Mouse (Mus musculus): ENCODE measurements at regions not wholly inside any gene's neighbourhood (a gene's known extent, or its start where the extent isn't known, plus 50 kb on each side); places are given as distances from the start of the nearest gene placed in this dataset.

DNA sequence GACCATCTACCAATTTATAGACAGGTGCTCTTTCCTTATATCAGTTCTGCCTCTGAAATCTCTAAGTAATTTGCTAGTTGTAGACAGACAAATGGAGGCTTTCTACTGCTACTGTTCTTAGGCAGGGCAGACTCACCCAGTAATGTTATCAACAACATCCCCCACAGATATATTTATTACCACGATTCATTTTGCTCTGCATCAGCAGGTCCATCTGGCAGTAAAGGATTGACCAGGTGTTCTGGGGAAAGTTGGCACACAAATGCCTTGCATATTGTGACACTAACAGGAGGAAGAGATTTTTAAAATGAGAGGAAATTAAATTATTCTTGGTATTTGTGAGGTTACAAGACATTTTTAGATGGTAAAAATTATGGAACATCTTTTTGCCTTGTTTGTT is 627.3 kb upstream of the Tmprss15 start:
- no peak for DNase-seq (ENCODE audit: low spot score)

DNA sequence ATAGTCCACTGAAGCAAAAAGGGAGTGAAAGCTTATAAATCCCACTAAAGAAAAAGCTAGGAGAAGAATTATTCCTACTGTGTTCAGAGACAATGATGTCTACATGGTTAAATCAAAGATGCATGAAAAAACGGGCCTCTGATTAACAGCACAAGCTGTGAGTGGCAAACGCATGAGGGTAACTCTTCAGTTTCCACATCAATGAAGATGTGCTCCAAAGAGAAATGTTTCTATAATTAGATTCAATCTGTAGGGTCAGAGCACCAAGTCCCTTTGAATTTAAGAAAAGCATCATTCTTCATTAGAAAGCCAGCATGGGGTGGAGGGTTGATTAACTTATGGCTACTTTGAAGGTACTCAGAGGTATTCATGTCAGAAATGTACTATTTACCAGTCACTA is 601.5 kb upstream of the Tmprss15 start:
- DNase-seq (ENCODE audit: low spot score), result peak; percentile 69

GRCm38 (mm10) chr16:79651162-79651741 is 560.4 kb upstream of the Tmprss15 start:
- no peak for DNase-seq (ENCODE audit: low spot score)

GRCm38 (mm10) chr16:79640898-79641297 is 550.0 kb upstream of the Tmprss15 start:
- DNase-seq (ENCODE audit: low spot score), result no peak

DNA sequence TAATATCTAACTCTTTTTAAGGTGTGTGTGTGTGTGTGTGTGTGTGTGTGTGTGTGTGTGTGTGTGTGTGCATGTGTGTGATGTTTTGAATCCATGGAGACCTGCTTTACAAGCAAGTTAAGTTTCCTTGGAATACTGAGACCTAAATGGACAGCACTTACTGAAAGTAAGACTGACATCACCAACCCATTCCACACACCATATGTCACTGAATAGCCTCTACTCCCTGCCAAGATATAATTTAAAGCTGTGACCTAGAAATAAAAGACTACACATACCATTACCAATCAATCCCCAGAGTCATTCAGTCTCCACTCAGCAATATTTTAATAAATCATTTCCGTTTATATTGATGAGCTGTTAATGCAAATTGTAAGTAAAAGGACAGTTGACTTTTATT is 536.2 kb upstream of the Tmprss15 start:
- DNase-seq (ENCODE audit: low spot score), result no peak

DNA sequence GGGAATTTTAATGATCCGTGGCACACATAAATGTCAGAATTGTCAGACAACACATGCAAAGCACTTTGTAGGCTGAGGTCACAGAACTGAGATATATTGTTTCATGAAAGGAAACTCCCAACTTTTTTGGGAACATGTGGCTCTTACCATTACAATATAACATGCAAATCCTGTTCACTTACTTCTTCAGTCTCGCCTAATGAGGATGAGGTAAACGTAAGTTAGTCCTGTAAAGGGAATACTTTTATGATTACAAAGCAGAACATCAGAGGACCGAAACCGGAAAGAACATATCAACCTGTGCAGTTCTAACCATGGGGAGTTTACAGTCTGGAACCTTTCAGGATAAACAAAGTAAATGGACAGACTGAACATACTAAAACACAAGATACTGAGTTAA is 520.1 kb upstream of the Tmprss15 start:
- no peak for DNase-seq (ENCODE audit: low spot score)

- DNase-seq (ENCODE audit: low spot score), result no peak
Measured at GRCm38 (mm10) chr16:79590891-79591290, 500.0 kb upstream of the Tmprss15 start.

DNA sequence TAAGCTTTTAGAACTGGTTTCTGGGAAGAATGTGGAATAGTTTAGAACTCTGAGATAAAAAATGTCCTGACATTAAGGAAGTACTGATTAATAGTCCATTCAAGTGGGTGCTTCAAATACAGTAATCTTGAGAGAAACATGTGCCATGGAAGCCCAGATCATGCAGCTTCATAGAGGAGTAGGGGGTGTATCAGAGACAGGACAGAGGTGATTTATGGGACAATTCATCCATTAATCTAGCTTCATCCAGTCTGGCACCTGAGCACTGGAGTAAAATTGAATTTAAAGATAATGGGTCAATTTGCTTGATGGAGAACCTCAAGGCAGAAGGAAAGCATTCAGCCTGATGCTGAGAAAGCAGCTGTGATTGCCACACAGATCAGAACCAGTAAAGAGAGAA is 494.8 kb upstream of the Tmprss15 start:
- no peak for DNase-seq (ENCODE audit: low spot score)

GRCm38 (mm10) chr16:79570867-79571266 is 480.0 kb upstream of the Tmprss15 start:
- no peak for DNase-seq (ENCODE audit: low spot score)

DNA sequence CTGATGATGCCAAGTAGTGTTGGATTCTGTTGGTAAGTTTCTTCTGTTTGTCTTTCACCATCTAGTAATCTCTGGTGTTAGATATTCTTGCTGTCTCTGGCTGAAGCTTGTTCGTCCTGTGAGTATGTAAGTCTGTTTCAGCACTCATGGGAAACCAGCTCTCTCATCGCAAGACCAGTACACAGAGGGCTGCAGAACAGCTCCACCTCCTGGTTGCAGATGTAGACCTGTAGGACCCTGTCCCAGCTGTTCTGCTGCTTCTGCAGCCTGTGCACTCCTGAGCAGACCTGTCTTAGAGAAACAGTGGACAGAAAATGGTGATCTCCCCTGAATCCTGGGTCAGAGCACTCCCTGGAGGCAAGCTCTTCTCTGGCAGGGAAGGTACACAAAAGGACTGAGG is 443.5 kb upstream of the Tmprss15 start:
- DNase-seq (ENCODE audit: low spot score), result peak; percentile 22

DNA sequence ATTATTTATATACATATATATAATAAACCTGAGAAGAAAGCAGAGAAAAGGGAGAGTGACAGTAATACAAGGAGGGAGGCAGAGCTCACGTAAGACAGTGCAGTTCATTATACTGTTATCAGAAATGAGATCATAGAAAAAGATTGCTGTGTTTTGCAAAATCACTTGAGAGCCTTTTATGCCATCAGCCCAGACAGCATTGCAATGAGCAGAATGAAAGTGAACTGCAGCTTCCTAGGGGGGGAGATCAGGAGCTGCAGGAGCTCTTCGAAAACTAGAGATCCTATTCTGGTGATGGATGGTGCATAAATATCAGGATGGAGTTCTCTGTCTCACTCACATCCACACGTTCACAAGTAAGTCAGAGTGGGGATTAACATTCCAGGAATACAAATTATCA is 401.6 kb upstream of the Tmprss15 start:
- DNase-seq (ENCODE audit: low spot score), result no peak

DNA sequence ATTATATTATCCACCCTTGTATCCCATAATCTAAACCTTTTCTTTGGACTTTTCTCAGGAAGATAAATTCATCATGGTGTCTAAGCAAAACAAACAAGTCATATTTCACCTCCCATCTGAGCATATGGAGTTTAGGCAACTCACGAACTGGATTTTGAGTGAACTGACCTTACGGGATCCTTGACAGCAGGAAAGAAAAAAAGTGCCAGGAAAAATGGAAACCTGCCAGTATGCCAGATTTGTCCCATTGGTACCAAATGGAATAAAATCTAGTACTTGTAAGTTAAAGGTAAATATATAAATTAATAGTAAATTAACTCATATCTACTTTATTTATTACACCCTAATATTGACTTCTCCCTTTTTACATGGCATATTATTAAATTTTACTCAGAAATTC is 360.0 kb upstream of the Tmprss15 start:
- no peak for DNase-seq (ENCODE audit: low spot score)

DNA sequence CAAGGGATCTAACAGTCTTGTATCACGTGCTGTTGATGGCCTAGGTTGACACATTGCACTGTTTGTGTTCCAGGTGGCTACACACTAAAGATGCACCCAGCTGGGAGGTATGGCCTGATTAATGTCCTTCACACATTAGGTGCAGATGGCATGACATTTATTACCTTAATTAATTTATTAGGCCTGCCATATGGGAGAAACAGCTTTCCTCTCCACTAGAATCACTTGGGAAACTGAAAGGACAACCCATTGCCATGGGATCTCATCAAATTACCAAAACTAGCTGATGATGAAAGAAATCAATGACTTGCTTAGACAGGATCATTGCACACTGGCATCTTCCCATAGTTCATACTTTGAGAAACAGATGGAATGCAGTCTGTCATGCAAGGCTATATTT is 358.8 kb upstream of the Tmprss15 start:
- peak; percentile 54 for DNase-seq (ENCODE audit: low spot score)

- no peak for DNase-seq (ENCODE audit: low spot score)
Measured at GRCm38 (mm10) chr16:79407385-79407784, 316.5 kb upstream of the Tmprss15 start.

GRCm38 (mm10) chr16:79406216-79406615 is 315.3 kb upstream of the Tmprss15 start:
- DNase-seq (ENCODE audit: low spot score), result no peak

DNA sequence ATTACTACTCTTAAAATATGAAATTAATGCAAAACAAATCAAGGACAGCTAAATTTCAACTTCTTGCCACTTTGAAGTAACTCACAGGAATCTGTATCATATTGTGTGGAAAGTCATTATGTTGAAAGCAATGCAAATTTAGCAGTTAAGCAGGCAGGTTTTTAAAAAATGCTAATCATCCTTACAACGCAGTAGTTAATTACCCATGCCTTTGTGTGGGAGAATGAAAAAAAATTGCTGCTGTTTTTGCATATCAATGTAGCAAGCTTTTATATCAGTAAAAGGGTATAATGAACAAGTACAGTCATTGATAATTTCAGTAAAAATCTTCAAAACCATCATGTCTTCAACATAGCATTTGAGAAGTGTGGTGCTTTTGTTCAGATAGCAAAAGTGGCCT is 313.2 kb upstream of the Tmprss15 start:
- no peak for DNase-seq (ENCODE audit: low spot score)

DNA sequence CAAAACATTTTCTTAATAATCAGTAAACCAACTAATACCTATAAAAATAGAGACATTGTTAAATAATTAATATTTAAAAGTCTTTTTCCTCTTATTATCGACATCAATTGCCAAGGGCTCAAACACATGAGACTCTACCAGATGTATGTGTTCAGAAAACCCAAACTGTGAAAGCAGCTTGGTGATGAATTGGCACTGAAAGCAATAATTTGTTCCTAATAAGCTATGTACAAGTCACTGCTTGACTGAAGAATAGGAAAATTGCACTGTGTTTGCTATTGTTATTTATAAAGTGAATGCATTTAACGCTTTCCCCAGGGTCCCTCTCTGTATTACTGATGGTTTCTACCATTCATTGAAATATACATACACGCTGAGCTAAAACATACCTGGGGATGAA is 309.2 kb upstream of the Tmprss15 start:
- no peak for DNase-seq (ENCODE audit: low spot score)

GRCm38 (mm10) chr16:79398476-79398875 is 307.6 kb upstream of the Tmprss15 start:
- no peak for DNase-seq (ENCODE audit: low spot score)

DNA sequence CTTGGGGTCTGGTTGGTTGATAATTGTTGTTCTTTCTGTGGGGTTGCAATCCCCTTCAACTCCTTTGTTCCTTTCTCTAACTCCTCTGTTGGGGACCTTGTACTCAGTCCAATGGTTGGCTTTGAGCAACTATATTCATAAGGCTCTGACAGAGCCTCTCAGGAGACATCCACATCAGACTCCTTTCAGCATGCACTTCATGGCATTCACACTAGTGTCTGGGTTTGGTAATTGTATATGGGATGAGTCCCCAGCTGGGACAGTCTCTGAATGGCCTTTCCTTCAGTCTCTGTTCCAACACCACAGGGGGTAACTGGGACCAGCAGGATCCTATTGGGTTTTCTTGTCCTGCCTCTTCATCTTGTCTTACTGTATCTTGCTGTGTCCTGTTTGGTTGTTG is 303.5 kb upstream of the Tmprss15 start:
- no peak for DNase-seq (ENCODE audit: low spot score)

DNA sequence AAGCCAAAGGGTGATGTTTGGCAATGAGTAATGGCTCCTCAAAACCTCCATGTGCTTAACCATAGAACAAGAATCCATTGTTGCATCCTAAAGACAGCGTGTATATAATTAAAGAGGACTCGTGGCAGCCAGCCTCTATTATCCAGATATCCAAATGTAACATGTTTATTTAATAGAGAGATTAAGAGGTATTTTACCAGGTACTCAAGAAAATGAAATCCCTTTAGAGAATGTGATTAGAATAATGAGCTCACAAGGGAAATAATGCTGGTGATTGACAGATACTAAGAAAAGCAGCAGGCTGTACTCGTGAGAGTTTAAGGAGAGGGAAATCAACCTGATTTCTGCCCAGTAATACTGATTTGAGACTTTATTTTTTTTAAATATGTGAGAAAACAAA is 295.5 kb upstream of the Tmprss15 start:
- no peak for DNase-seq (ENCODE audit: low spot score)

- peak; percentile 52 for DNase-seq (ENCODE audit: low spot score)
Measured at GRCm38 (mm10) chr16:79350127-79350526, 259.2 kb upstream of the Tmprss15 start.

DNA sequence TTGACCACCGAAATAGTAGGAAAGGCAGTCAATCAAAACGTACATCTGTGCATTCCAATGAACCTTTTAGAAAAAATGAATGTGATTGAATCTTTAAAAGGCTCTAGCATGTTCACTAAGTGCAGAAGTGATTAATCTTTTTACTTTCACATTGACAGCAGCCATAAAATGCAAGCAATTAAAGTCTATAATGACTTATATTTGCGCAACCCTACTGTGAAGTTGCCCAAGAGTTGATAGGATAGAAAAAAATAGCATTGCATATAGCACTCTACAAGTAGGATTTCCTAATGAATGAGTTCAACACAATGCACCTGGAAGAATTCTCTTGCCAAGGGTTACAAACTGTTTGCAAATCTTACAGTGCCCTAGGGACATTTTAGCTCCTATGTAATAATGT is 251.6 kb upstream of the Tmprss15 start:
- DNase-seq (ENCODE audit: low spot score), result no peak

GRCm38 (mm10) chr16:79336416-79336815 is 245.5 kb upstream of the Tmprss15 start:
- no peak for DNase-seq (ENCODE audit: low spot score)

DNA sequence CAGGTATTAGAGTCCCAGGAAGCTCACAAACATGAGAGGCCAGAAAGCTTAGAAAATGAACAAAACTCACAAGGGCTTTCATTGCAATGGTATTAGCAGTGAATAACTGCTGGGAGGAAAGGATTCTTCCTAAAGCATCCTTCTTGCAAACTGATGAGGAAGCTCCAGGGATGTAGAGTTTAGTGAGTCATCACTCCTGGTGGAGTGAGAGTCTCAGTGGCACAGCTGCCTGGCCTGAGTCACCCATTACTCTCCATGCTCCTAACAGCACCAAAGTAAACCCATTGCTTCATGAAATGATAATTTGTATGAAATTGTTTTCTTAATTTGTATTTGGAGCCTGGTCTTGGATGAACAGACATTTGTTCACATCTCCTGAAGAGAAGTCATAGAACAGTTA is 245.1 kb upstream of the Tmprss15 start:
- no peak for DNase-seq (ENCODE audit: low spot score)

- DNase-seq (ENCODE audit: low spot score), result no peak
Measured at GRCm38 (mm10) chr16:79313301-79313700, 222.4 kb upstream of the Tmprss15 start.
